Mouse (Mus musculus) erythroblast, adult 5-6 weeks (primary cell): ENCODE measurements around the gene Pias4. TPM values are rescaled to one million over a fixed set of nuclear protein-coding genes. Genes with fewer than 3 reads are reported as not detected.
"Not testable (repeated sequence)": the region's sequence is repeated elsewhere in the genome, so short reads cannot be mapped to it uniquely, and the experiment has no call there.

Source experiments
- ATAC-seq: replicated peaks from 2 replicates; pipeline ENCODE4 v1.8.0; 2016; ENCODE audit warnings: moderate number of reproducible peaks, mild to moderate bottlenecking, moderate TSS enrichment, inconsistent platforms; ENCODE audit not compliant: poor library complexity, low FRiP score, severe bottlenecking
- total RNA-seq, 2 experiments: library from RNA; stranded (forward) in 1 of 2; stranded (reverse) in 1 of 2; fragments of 150-400 nt in 1 of 2; fragments of 200-764, 138-1000 nt in 1 of 2; gene quantifications; 2 replicates each; pipeline versions ENCODE4 v1.2.3 to v1.2.4; 2015 to 2017; ENCODE audit warnings: low replicate concordance in 2 of 2

The Pias4 gene
- total RNA-seq, 2 experiments from 2014 or later: 4.4 to 19.3 TPM

DNA sequence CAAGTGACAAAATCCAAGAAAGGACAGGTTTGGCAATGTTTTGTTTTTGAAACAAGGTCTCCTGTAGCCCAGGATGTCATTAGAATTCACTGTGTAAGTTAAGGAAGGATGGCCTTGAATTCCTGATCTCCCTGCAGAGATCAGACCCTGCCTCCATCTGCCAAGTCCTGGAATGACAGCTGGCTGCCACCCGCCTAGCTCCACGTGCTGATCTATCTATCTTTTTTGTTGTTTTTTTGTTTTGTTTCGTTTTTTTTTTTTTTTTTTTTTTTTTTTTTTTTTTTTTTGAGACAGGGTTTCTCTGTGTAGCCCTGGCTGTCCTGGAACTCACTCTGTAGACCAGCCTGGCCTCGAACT is 7.6 kb upstream of the Pias4 start:
- ATAC-seq: peak; percentile 3; the same call in 1 of the 2 replicates

DNA sequence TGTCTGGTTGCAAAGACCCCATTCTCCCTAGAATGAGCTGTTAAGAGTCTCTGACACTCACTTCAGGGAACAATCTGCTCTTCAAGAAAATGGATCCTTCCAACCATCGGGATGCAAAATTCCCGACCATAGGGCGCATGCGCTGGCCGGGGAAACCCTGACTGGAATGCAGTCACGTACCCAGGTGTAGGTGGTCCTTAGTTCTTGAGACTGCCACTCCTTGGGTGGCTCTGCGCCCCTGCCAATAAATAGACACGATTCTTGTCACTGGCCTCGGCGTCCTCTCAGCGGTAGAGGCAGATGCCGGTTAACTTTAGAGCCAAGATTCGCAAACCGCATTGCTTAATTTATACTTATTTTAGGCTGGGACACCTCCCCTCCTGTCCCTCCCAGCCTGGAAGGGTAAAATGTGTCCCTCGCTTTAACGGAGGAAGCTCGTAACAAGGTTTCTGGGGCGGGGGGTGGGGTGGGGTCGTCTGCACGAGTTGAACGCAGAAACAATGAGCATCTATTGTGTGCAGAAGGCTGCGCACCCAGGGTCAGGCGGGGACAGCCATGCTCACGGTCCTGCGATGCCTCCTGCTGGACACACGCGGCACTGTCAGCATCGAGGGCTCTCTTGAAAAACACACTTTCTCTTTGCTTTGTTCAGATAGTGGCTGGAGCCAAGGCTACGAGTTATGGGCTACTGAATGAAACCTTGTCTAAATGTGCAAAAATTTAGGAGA is 7.1 kb upstream of the Pias4 start:
- peak; percentile 64 for ATAC-seq

DNA sequence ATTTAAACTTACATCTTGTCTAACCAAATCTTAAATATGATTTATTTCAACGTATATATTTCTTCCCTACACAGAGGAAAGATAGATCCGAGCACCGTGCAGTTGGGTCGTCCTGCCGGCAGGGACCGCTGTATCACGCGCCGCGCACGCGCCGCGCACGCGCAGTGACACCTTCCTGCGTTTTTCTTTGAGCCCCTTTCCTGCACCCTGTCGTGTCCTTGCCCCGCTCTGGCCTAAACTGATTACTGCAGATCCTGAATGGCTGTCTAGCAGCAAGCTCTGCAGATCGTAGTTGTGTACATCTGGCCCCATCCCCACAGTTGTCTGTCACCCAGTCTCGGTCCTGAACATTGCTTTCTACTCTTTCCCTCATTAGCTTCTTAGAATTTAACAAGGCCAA is 5.4 kb upstream of the Pias4 start:
- ATAC-seq: peak; percentile 44; the same call in 1 of the 2 replicates

DNA sequence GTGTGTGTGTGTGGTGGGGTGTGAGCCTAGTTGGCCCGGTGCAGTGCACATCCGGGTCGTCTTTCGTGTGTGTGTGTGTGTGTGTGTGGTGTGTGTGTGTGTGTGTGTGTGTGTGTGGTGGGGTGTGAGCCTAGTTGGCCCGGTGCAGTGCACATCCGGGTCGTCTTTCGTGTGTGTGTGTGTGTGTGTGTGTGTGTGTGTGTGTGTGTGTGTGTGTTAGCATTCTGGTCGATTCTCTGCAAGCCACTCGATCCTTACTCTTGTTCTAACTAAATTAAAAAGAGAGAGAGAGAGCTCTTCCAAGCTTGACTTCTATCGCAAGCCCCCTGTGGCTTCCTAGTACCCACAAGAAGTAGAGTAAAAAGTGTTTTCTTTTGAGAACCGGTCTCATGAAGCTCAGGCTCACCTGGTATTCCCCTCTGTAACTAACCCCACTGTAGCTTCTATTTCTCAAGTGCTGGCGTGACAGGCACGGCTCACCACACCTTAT is 1.7 kb upstream of the Pias4 start:
- ATAC-seq: not testable (repeated sequence)

DNA sequence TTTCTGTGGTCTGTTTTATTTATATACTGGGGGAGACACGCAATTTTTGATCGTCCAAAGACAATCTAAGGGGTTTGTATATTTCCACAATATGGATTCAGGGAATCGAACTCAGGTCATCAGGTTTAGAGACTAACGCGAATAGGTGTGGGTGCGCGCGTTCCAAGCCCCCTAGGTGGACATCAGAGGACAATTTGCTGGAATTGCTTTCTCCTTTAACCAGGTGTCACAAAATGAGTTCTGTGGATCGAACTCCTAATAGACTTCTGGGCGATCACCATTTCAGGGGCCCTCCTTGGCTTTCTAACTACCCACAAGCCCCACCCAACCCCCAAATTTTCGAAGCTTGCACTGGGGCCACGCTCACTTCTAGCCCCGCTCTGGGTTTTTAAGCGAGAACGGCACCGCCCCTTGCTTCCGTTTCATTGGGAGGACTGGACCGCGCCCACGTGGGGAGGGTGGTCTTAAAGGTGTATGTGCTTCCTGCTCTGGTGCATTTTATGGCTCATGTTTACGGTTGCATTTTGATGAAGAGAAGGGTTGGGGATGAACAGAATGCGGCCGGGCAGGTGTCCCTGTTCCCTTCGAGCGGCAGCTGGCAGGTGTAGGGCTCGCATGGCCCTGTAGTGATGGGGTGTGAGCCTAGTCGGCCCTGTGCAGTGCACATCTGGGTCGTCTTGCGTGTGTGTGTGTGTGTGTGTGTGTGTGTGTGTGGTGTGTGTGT is 960 bp upstream of the Pias4 start:
- ATAC-seq: peak; percentile 63

DNA sequence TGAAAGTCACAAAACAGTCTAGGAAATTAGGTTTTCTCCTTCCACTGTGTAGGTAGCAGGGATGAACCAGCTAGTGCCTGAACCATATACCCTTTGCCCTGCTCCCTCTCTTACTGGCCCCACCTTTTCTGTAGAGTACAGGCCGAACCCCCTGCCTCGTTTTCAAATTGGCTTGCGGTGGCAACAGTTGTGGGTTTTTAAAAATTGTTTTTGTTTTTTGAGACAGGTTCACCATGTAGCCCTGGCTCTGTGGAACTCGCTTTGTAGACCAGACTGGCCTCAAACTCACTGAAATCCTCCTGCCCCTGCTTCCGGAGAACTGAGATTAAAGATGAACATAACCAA is 336 bp upstream of the Pias4 start:
- ATAC-seq: peak; percentile 45

DNA sequence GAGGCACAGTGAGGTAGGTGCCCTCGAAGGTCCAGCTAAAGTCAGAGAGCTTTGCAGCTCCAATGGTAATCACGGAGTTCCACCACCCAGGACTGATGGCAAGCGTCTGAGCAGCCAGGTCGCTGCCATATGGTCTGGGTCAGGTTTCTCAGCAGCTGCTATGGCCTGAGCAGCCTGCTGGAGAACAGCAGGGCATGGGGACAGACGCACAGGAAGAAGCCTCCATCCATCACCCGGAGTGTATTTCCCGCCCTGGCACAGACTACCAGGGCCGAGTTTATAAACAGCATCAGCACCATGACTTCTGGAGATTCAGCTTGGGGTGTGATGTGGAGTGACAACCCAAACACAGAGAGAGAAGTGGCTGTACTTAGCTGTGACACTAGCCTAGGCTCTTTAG is 2.6 kb downstream of the Pias4 start:
- ATAC-seq: no peak

DNA sequence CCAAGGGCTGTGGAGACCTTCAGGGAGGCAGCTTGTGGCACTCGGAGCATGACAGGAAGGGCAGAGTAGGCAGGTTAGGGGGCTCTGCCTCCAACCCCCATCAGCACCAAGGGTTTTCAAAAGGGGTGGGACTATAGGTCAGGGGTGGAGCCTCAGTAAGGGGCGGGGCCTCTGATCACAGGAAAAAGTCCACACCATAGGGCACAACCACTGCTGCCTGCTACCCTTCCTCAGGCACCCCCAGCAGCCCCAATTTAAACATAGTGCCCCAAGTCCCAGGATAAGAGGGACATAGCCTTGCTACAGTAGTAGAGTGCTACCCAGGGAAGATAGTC is 5.4 kb downstream of the Pias4 start:
- 0 out of 2 replicates have a peak, but pooled peaks have one; percentile 16 for ATAC-seq

DNA sequence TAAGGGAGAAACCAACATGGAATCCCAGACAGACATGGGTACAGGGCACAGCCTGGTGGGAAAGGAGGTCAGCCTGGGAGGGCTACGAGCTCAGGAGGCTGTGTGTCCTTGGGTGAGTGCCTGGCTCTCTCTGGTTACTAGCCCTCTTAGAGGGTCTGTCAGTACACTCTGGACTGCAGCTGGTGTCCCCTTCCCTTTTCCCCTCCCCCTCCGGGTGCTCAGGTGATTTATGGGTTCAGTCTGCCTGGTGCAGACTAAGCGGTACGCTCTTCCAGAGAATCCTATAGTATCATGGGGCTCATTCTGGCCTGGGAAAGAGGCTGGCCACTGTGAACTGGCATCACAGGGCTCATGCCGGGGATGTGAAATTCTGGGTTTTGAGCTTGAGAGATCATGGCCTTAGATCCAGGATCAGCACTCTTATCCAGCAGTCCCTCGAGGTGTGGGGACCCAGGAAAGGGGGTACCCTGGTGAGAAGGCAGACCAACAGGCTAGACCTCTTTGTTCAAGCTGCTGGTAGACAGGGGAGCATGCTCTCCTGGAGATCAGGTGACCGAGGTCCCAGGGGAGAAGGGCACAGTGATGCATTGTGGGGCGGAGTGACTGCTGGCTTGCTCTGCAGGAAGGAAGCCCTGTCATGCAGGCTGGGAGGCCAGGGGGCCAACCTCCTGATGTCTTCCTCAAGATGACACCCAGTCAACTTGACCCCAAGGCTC is 6.0 kb downstream of the Pias4 start:
- 0 out of 2 replicates have a peak, but pooled peaks have one; percentile 4 for ATAC-seq

DNA sequence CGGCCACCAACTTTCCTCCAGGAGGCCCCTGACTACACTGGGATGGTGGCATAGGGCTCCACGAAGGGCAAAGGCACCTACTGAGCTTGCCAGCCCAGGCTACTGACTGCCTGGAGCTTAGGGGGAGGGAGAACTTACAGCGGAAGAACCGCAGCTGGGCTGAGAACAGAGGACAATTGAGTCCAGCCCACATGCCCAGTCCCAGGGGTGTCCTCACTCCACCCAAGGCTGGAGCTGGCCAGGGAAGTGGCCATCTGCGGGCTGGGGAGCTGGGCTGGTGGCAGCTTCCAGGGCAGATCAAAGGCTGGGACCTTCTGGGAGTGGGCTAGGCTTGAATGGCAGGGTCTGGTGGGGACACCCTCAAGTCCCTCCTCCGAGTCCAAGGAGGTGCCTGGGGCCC is 13.0 kb downstream of the Pias4 start:
- ATAC-seq: no peak

DNA sequence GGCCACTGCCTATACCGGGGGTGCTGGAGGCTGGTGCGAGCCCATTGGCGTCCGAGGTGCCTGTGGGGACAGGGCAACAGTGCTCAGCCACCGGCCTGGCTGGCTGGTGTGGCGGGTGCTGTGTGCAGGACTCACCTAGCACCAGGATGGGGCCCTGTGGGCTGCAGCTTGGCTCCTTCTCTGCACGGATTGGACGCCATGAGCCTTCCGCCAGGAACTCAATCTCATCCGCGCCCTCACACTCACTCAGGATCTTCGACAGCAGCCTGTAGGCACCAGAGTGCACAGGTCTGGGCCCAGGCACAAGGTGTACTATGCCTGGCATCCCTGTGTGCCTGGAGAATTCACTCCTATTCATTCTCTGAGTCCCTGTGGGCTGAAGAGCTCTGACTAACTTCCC is 13.4 kb downstream of the Pias4 start:
- no peak for ATAC-seq

DNA sequence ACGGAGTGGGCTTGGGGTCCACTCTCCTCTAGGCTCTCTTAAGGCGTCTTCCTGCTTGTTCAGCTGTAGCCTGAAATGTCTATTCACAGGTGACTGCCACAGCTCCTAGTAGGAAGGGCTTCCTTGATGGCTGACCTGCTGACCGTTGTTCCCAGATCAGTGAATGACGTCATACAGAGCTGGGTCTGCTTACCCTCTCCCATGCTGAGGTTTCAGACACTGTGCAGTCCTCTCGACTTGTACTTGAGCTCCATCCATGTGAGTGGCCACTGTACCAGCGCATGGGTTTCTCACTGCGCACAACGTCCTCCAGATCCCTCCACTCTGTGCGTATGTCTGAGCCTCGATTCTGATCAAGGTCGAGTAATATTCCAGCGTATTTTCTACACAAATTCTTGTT is 15.1 kb downstream of the Pias4 start:
- no peak for ATAC-seq

DNA sequence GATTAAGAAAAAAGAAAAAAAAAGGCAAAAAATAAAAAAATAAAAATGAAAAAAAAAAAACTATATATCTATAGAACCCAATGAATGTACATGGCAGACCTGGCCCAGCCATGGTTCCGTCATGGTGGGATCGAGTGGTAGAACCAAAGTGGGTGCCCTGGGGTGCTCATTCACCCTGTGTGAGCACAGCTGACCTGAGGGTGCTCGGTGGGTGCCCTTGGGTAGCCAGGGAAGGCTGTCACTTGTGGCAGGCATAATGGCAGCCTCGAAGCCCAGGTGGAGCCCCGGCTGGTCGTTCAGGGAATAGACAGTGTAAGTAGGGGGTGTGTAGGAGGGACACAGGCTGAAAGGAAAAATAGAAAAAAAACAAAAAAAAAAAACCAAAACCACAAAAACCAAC is 16.5 kb downstream of the Pias4 start:
- no peak for ATAC-seq

DNA sequence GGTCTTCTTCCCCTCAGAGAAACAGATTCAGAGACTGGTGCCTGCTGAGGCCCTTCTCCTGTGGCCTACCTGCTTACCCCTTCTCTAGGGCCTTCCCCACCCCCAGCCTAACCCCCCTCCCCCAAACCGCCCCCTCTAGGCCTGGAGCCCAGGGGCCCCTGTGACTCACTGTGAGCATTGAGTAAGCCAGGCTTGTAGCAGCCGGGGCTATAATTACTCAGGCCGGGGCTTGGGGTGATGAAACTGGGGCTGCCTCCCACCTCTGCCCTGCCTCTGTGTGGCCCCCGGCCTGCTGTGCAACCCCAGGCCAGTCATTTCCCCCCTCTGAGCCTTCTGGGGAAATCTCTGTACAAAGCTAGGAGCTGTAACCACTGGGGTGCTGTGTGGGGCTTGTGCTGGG is 21.4 kb downstream of the Pias4 start:
- no peak for ATAC-seq

DNA sequence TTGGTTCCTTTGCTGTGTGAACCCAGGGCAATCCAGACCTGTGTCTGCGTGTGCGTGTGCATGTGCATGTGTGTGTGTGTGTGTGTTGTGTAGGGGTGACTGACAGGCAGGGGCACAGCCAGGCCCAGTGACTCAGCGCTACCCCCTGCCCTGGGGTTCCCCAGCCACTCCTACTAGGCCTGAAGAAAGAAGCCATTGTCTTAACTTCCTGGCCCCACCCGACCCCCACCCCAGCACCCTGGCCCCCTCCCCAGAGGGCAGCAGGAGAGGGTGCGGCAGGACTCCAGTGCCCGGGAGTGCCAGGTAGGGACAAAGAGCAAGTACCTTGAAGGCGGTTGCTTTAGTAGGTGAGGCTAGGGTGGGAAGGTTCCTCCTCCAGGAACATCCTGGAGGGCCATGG is 21.9 kb downstream of the Pias4 start:
- no peak for ATAC-seq

DNA sequence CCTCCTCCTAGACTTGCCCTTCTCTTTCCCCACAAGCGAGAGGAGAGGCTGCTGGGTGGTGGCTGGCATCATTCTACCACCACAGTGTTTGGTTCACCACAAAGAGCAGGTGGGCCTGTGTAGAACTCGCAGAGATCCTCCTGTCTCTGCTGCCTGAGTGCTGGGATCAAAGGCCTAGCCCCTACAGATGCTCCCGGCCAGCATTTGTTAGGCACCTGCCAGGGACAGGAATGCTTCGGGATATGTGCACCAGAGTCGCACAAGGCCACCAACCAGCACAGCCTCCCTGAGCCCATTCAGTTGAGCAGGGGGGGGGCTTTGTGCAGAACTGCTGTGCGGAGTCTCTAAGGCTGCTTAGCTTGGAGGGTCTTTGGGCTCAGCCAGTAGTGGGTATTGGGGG is 22.4 kb downstream of the Pias4 start:
- ATAC-seq: no peak

DNA sequence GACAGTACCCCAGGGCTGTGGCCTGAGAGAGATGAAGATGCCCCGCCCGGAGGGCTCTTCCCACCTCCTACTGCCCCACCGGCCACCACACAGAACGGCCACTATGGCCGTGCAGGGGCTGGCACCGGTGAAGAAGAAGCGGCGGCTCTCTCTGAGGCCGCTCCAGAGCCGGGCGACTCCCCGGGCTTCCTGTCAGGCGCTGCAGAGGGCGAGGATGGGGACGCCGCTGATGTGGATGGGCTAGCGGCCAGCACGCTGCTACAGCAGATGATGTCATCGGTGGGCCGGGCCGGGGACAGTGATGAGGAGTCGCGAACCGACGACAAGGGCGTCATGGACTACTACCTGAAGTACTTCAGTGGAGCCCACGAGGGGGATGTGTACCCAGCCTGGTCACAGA is 23.1 kb downstream of the Pias4 start:
- no peak for ATAC-seq

DNA sequence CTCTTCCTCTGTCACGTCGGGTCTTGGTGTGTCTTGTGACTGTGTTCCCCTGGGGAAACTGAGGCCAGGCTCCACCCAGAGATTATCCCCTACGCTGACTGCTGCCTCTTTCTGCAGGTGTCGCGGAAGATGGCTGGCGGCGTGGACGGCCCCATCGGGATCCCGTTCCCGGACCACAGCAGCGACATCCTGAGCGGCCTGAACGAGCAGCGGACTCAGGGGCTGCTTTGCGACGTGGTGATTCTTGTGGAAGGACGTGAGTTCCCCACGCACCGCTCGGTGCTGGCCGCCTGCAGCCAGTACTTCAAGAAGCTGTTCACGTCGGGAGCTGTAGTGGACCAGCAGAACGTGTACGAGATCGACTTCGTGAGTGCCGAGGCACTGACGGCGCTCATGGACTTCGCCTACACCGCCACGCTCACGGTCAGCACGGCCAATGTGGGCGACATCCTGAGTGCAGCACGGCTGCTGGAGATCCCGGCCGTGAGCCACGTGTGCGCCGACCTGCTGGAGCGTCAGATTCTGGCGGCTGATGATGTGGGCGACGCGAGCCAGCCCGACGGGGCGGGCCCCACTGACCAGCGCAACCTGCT is 23.8 kb downstream of the Pias4 start:
- ATAC-seq: no peak

DNA sequence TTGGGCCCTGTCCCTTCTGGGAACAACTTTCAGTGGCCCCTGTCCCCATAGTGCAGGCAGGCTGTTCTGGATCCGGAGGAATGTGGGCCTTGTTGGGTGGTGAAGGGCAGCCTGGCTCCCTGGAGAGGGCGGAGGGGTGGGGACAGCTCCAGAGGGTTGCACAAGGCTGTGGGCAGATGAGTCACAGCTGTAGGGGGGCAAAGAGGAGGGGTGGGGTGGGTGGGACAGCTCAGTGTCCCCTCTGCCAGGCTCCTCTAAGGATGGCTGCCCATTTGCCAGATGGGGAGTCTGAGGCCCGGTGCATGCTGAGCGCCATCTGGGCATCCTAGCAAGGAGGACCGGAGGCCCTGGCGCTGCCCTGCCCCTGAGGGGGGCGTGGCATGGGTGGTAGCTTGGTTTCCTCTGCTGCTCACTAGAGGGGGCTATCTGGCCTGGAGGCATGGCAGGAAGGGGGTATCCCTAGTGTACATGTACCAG is 24.5 kb downstream of the Pias4 start:
- ATAC-seq: no peak

DNA sequence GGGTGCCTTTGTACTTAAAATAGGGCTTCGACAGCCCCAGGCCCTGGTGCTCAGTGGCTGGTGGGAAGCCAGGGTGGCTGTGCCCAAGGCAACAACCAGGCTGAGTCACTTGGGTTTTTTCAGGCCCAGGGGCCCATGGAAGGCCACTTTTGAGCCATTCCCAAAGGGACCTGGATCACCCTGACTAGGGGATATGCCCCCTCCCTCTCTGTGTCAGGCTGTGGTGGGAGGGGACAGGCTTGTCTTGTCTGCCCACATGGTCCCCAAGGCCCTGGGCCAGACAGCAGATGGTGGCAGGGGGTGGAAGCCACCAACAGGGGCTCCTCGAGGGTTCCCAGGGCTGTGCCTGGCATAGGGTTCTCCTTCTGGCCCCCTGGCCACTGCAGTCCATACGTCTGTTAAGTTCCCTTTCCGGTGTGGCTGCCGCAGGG is 25.2 kb downstream of the Pias4 start:
- no peak for ATAC-seq
